Mouse (Mus musculus): Measurements from ENCODE around the gene Ccdc117. TPM values are rescaled to one million over a fixed set of nuclear protein-coding genes. Genes with fewer than 3 reads are reported as not detected.
"Not testable (repeated sequence)": the region's sequence is repeated elsewhere in the genome, so short reads cannot be mapped to it uniquely, and the experiment has no call there.

The Ccdc117 gene
- polyA plus RNA-seq, 1 experiment from 2014 or later: 21.5 TPM

GRCm38 (mm10) chr11:5551430-5551829 lies 9.4 kb upstream of the Ccdc117 start:
- Histone ChIP-seq H3K36me3 (replicated peaks) (no peaks in the 10 kb centered on the region), H3K27ac (no peak overlapping the region), H3K27me3 (ENCODE audit: poor library complexity, severe bottlenecking) (no peaks in the 10 kb centered on the region), H3K4me1 (no peaks in the 10 kb centered on the region), H3K4me3 (no peak overlapping the region), H3K9me3 (peaks cover 15% of the 10 kb centered on the region; the same call in 1 of the 2 replicates)
- DNase-seq (ENCODE audit: extremely low spot score, low spot score): no peak
- 92% methylated on average over 5 of the region's 5 CpGs for WGBS

GRCm38 (mm10) chr11:5546693-5547092 lies 4.7 kb upstream of the Ccdc117 start:
- Histone ChIP-seq H3K27me3 (ENCODE audit: poor library complexity, severe bottlenecking) (no peaks in the 10 kb centered on the region), H3K4me3 (no peak overlapping the region), H3K4me1 (peaks cover 6% of the 10 kb centered on the region; the same call in 1 of the 2 replicates), H3K27ac (no peak overlapping the region), H3K36me3 (replicated peaks) (no peaks in the 10 kb centered on the region), H3K9me3 (peaks cover 15% of the 10 kb centered on the region; the same call in 1 of the 2 replicates)
- WGBS: 91% methylated on average over 3 of the region's 3 CpGs
- no peak for DNase-seq (ENCODE audit: extremely low spot score, low spot score)

- Histone ChIP-seq H3K4me3 (no peak overlapping the region), H3K27me3 (ENCODE audit: poor library complexity, severe bottlenecking) (no peaks in the 10 kb centered on the region), H3K9me3 (peaks cover 11% of the 10 kb centered on the region; the same call in 1 of the 2 replicates), H3K36me3 (replicated peaks) (peaks cover under 1% of the 10 kb centered on the region; the same call in 1 of the 2 replicates), H3K27ac (no peak overlapping the region), H3K4me1 (peaks cover 18% of the 10 kb centered on the region)
- DNase-seq (ENCODE audit: extremely low spot score, low spot score): no peak
- 83% methylated on average over 4 of the region's 4 CpGs for WGBS
Observed at GRCm38 (mm10) chr11:5545457-5545856, 3.5 kb upstream of the Ccdc117 start.

GRCm38 (mm10) chr11:5544709-5545108 lies 2.7 kb upstream of the Ccdc117 start:
- not testable (repeated sequence) for DNase-seq (ENCODE audit: extremely low spot score, low spot score); H3K9me3 ChIP-seq; H3K27me3 ChIP-seq (ENCODE audit: poor library complexity, severe bottlenecking); H3K4me3 ChIP-seq; H3K36me3 ChIP-seq (replicated peaks); H3K27ac ChIP-seq
- 85% methylated on average over 1 of the region's 1 CpGs for WGBS
- H3K4me1 ChIP-seq: peaks cover 21% of the 10 kb centered on the region

- peaks cover 27% of the 10 kb centered on the region for H3K4me1 ChIP-seq
- H3K36me3 ChIP-seq (replicated peaks): peaks cover 20% of the 10 kb centered on the region
- no peaks in the 10 kb centered on the region for H3K9me3 ChIP-seq
- no peaks in the 10 kb centered on the region for H3K27me3 ChIP-seq (ENCODE audit: poor library complexity, severe bottlenecking)
- no peak overlapping the region for H3K4me3 ChIP-seq
- 84% methylated on average over 1 of the region's 1 CpGs for WGBS
- DNase-seq (ENCODE audit: extremely low spot score, low spot score): no peak
- no peak overlapping the region for H3K27ac ChIP-seq
Observed at GRCm38 (mm10) chr11:5543281-5543680, 1.3 kb upstream of the Ccdc117 start.

- Histone ChIP-seq H3K4me3 (peak overlapping the region; percentile 79), H3K9me3 (no peaks in the 10 kb centered on the region), H3K27me3 (ENCODE audit: poor library complexity, severe bottlenecking) (no peaks in the 10 kb centered on the region), H3K4me1 (peaks cover 30% of the 10 kb centered on the region), H3K27ac (0 out of 2 replicates have a peak overlapping the region, but pooled peaks have one; percentile 51), H3K36me3 (replicated peaks) (peaks cover 27% of the 10 kb centered on the region)
- WGBS: 51% methylated on average over 5 of the region's 5 CpGs
- DNase-seq (ENCODE audit: extremely low spot score, low spot score): no peak
Observed at GRCm38 (mm10) chr11:5542482-5543185, 647 bp upstream of the Ccdc117 start.

GRCm38 (mm10) chr11:5541230-5541798 lies 673 bp downstream of the Ccdc117 start:
- no peak for DNase-seq (ENCODE audit: extremely low spot score, low spot score)
- H3K27ac ChIP-seq: peak overlapping the region; percentile 94

GRCm38 (mm10) chr11:5540331-5540730 lies 1.7 kb downstream of the Ccdc117 start:
- 43% methylated on average over 4 of the region's 4 CpGs for WGBS

More at GRCm38 (mm10) chr11:5541230-5541798, 673 bp downstream of the Ccdc117 start:
- H3K4me1 ChIP-seq: peaks cover 30% of the 10 kb centered on the region
- H3K27me3 ChIP-seq (ENCODE audit: poor library complexity, severe bottlenecking): no peaks in the 10 kb centered on the region
- 6% methylated on average over 28 of the region's 28 CpGs for WGBS
- peaks cover 36% of the 10 kb centered on the region for H3K36me3 ChIP-seq (replicated peaks)
- no peaks in the 10 kb centered on the region for H3K9me3 ChIP-seq
- H3K4me3 ChIP-seq: peak overlapping the region; percentile 79

GRCm38 (mm10) chr11:5537454-5537853 lies 4.5 kb downstream of the Ccdc117 start:
- Histone ChIP-seq H3K36me3 (replicated peaks) (peaks cover 72% of the 10 kb centered on the region), H3K4me1 (peaks cover 30% of the 10 kb centered on the region)
- not testable (repeated sequence) for H3K4me3 ChIP-seq; DNase-seq (ENCODE audit: extremely low spot score, low spot score); H3K27me3 ChIP-seq (ENCODE audit: poor library complexity, severe bottlenecking); H3K9me3 ChIP-seq; H3K27ac ChIP-seq
- WGBS: 93% methylated on average over 4 of the region's 4 CpGs

More at GRCm38 (mm10) chr11:5540331-5540730, 1.7 kb downstream of the Ccdc117 start:
- H3K4me3 ChIP-seq: peak overlapping the region; percentile 79
- no peaks in the 10 kb centered on the region for H3K9me3 ChIP-seq
- peaks cover 43% of the 10 kb centered on the region for H3K36me3 ChIP-seq (replicated peaks)
- H3K27ac ChIP-seq: no peak overlapping the region
- no peaks in the 10 kb centered on the region for H3K27me3 ChIP-seq (ENCODE audit: poor library complexity, severe bottlenecking)
- peaks cover 30% of the 10 kb centered on the region for H3K4me1 ChIP-seq
- DNase-seq (ENCODE audit: extremely low spot score, low spot score): no peak

GRCm38 (mm10) chr11:5533108-5533507 lies 8.9 kb downstream of the Ccdc117 start:
- Histone ChIP-seq H3K4me1 (peaks cover 2% of the 10 kb centered on the region), H3K27ac (no peak overlapping the region), H3K27me3 (ENCODE audit: poor library complexity, severe bottlenecking) (no peaks in the 10 kb centered on the region), H3K36me3 (replicated peaks) (peaks cover 93% of the 10 kb centered on the region), H3K4me3 (no peak overlapping the region), H3K9me3 (no peaks in the 10 kb centered on the region)
- no peak for DNase-seq (ENCODE audit: extremely low spot score, low spot score)
- WGBS: 92% methylated on average over 5 of the region's 5 CpGs

GRCm38 (mm10) chr11:5530717-5531116 lies 11.3 kb downstream of the Ccdc117 start:
- H3K9me3 ChIP-seq: no peaks in the 10 kb centered on the region
- no peak for DNase-seq (ENCODE audit: extremely low spot score, low spot score)

GRCm38 (mm10) chr11:5530172-5530571 lies 11.8 kb downstream of the Ccdc117 start:
- no peak overlapping the region for H3K4me3 ChIP-seq
- no peak overlapping the region for H3K27ac ChIP-seq
- H3K27me3 ChIP-seq (ENCODE audit: poor library complexity, severe bottlenecking): no peaks in the 10 kb centered on the region
- no peaks in the 10 kb centered on the region for H3K9me3 ChIP-seq
- WGBS: 85% methylated on average over 5 of the region's 5 CpGs
- H3K4me1 ChIP-seq: no peaks in the 10 kb centered on the region
- no peak for DNase-seq (ENCODE audit: extremely low spot score, low spot score)
- peaks cover 100% of the 10 kb centered on the region for H3K36me3 ChIP-seq (replicated peaks)

More at GRCm38 (mm10) chr11:5530717-5531116, 11.3 kb downstream of the Ccdc117 start:
- peaks cover 98% of the 10 kb centered on the region for H3K36me3 ChIP-seq (replicated peaks)
- H3K27ac ChIP-seq: no peak overlapping the region
- no peaks in the 10 kb centered on the region for H3K27me3 ChIP-seq (ENCODE audit: poor library complexity, severe bottlenecking)
- no peaks in the 10 kb centered on the region for H3K4me1 ChIP-seq
- no peak overlapping the region for H3K4me3 ChIP-seq
- 73% methylated on average over 6 of the region's 6 CpGs for WGBS

GRCm38 (mm10) chr11:5528841-5529240 lies 13.1 kb downstream of the Ccdc117 start:
- no peaks in the 10 kb centered on the region for H3K4me1 ChIP-seq
- WGBS: 92% methylated on average over 5 of the region's 5 CpGs
- no peak for DNase-seq (ENCODE audit: extremely low spot score, low spot score)
- H3K27ac ChIP-seq: no peak overlapping the region
- no peaks in the 10 kb centered on the region for H3K27me3 ChIP-seq (ENCODE audit: poor library complexity, severe bottlenecking)
- no peak overlapping the region for H3K4me3 ChIP-seq
- H3K36me3 ChIP-seq (replicated peaks): peaks cover 100% of the 10 kb centered on the region
- no peaks in the 10 kb centered on the region for H3K9me3 ChIP-seq
